Mouse (Mus musculus): ENCODE data around the gene Epha2. TPM values are rescaled to one million over a fixed set of nuclear protein-coding genes. Genes with fewer than 3 reads are reported as not detected.

The Epha2 gene
- total RNA-seq, 2 experiments from 2014 or later = 0.99 to 1.4 TPM

GRCm38 (mm10) chr4:141324771-141325191 is 23.7 kb downstream of the Epha2 start:
- no peak for DNase-seq (ENCODE audit: extremely low spot score in 1 of 2, low spot score in 1 of 2)

- no peak for DNase-seq (ENCODE audit: extremely low spot score in 1 of 2, low spot score in 1 of 2)
Measured at GRCm38 (mm10) chr4:141325636-141326035, 24.6 kb downstream of the Epha2 start.

GRCm38 (mm10) chr4:141327075-141327474 is 26.0 kb downstream of the Epha2 start:
- DNase-seq (ENCODE audit: extremely low spot score in 1 of 2, low spot score in 1 of 2) = no peak

GRCm38 (mm10) chr4:141328742-141329141 is 27.7 kb downstream of the Epha2 start:
- no peak for DNase-seq (ENCODE audit: extremely low spot score in 1 of 2, low spot score in 1 of 2)

- no peak for DNase-seq (ENCODE audit: extremely low spot score in 1 of 2, low spot score in 1 of 2)
Measured at GRCm38 (mm10) chr4:141329968-141330367, 28.9 kb downstream of the Epha2 start.

GRCm38 (mm10) chr4:141331446-141331845 is 30.4 kb downstream of the Epha2 start:
- DNase-seq (ENCODE audit: extremely low spot score in 1 of 2, low spot score in 1 of 2) = no peak

GRCm38 (mm10) chr4:141332258-141332657 is 31.2 kb downstream of the Epha2 start:
- DNase-seq (ENCODE audit: extremely low spot score in 1 of 2, low spot score in 1 of 2) = no peak

- no peak for DNase-seq (ENCODE audit: extremely low spot score in 1 of 2, low spot score in 1 of 2)
Measured at GRCm38 (mm10) chr4:141334695-141335094, 33.7 kb downstream of the Epha2 start.

GRCm38 (mm10) chr4:141335263-141335796 is 34.3 kb downstream of the Epha2 start:
- no peak for DNase-seq (ENCODE audit: extremely low spot score in 1 of 2, low spot score in 1 of 2)

- no peak for DNase-seq (ENCODE audit: extremely low spot score in 1 of 2, low spot score in 1 of 2)
Measured at GRCm38 (mm10) chr4:141336196-141336595, 35.2 kb downstream of the Epha2 start.

GRCm38 (mm10) chr4:141337986-141338385 is 36.9 kb downstream of the Epha2 start:
- no peak for DNase-seq (ENCODE audit: extremely low spot score in 1 of 2, low spot score in 1 of 2)

- DNase-seq (ENCODE audit: extremely low spot score in 1 of 2, low spot score in 1 of 2) = no peak
Measured at GRCm38 (mm10) chr4:141338853-141339252, 37.8 kb downstream of the Epha2 start.

- DNase-seq (ENCODE audit: extremely low spot score in 1 of 2, low spot score in 1 of 2) = no peak
Measured at GRCm38 (mm10) chr4:141341477-141341876, 40.4 kb downstream of the Epha2 start.

- no peak for DNase-seq (ENCODE audit: extremely low spot score in 1 of 2, low spot score in 1 of 2)
Measured at GRCm38 (mm10) chr4:141343515-141343914, 42.5 kb downstream of the Epha2 start.

- DNase-seq (ENCODE audit: extremely low spot score in 1 of 2, low spot score in 1 of 2) = no peak
Measured at GRCm38 (mm10) chr4:141345219-141345618, 44.2 kb downstream of the Epha2 start.

GRCm38 (mm10) chr4:141347365-141347797 is 46.3 kb downstream of the Epha2 start:
- DNase-seq (ENCODE audit: extremely low spot score in 1 of 2, low spot score in 1 of 2) = no peak

- DNase-seq (ENCODE audit: extremely low spot score in 1 of 2, low spot score in 1 of 2) = no peak
Measured at GRCm38 (mm10) chr4:141348616-141349015, 47.6 kb downstream of the Epha2 start.

- DNase-seq (ENCODE audit: extremely low spot score in 1 of 2, low spot score in 1 of 2) = no peak
Measured at GRCm38 (mm10) chr4:141350015-141350414, 49.0 kb downstream of the Epha2 start.

- no peak for DNase-seq (ENCODE audit: extremely low spot score in 1 of 2, low spot score in 1 of 2)
Measured at GRCm38 (mm10) chr4:141351972-141352371, 50.9 kb downstream of the Epha2 start.

GRCm38 (mm10) chr4:141352986-141353385 is 51.9 kb downstream of the Epha2 start:
- no peak for DNase-seq (ENCODE audit: extremely low spot score in 1 of 2, low spot score in 1 of 2)

GRCm38 (mm10) chr4:141353868-141354267 is 52.8 kb downstream of the Epha2 start:
- no peak for DNase-seq (ENCODE audit: extremely low spot score in 1 of 2, low spot score in 1 of 2)

GRCm38 (mm10) chr4:141357811-141358210 is 56.8 kb downstream of the Epha2 start:
- no peak for DNase-seq (ENCODE audit: extremely low spot score in 1 of 2, low spot score in 1 of 2)

- DNase-seq (ENCODE audit: extremely low spot score in 1 of 2, low spot score in 1 of 2) = no peak
Measured at GRCm38 (mm10) chr4:141359222-141359621, 58.2 kb downstream of the Epha2 start.

Measured in layer of hippocampus, postnatal 25 days (tissue).